Mouse (Mus musculus): Measurements from ENCODE around the gene Hhipl1.
A peak's percentile ranks its signal among the peaks of the same experiment; 100 is the strongest.

Gene Hhipl1

GRCm38 (mm10) chr12:108348151-108348550 lies 42.1 kb downstream of the Hhipl1 start:
- Histone ChIP-seq H3K27me3 (ENCODE audit: control insufficient read depth, insufficient read depth, low read length, poor library complexity, severe bottlenecking) (no peaks in the 10 kb centered on the region), H3K36me3 (ENCODE audit: control insufficient read depth, insufficient read depth, low read length, poor library complexity, severe bottlenecking) (no peaks in the 10 kb centered on the region)
- DNase-seq (ENCODE audit: low read depth, low spot score): no peak

- DNase-seq (ENCODE audit: low read depth, low spot score): no peak
- Histone ChIP-seq H3K27me3 (ENCODE audit: control insufficient read depth, insufficient read depth, low read length, poor library complexity, severe bottlenecking) (no peaks in the 10 kb centered on the region), H3K36me3 (ENCODE audit: control insufficient read depth, insufficient read depth, low read length, poor library complexity, severe bottlenecking) (no peaks in the 10 kb centered on the region)
These were observed 43.0 kb downstream of the Hhipl1 start for GRCm38 (mm10) chr12:108349026-108349425.

GRCm38 (mm10) chr12:108350931-108351330 lies 44.9 kb downstream of the Hhipl1 start:
- no peaks in the 10 kb centered on the region for H3K27me3 ChIP-seq (ENCODE audit: control insufficient read depth, insufficient read depth, low read length, poor library complexity, severe bottlenecking)
- DNase-seq (ENCODE audit: low read depth, low spot score): no peak

GRCm38 (mm10) chr12:108352371-108353136 lies 46.5 kb downstream of the Hhipl1 start:
- H3K27me3 ChIP-seq (ENCODE audit: control insufficient read depth, insufficient read depth, low read length, poor library complexity, severe bottlenecking): no peaks in the 10 kb centered on the region
- no peak for DNase-seq (ENCODE audit: low read depth, low spot score)

More at GRCm38 (mm10) chr12:108350931-108351330, 44.9 kb downstream of the Hhipl1 start:
- H3K36me3 ChIP-seq (ENCODE audit: control insufficient read depth, insufficient read depth, low read length, poor library complexity, severe bottlenecking): no peaks in the 10 kb centered on the region

GRCm38 (mm10) chr12:108354284-108354683 lies 48.2 kb downstream of the Hhipl1 start:
- H3K27me3 ChIP-seq (ENCODE audit: control insufficient read depth, insufficient read depth, low read length, poor library complexity, severe bottlenecking): no peaks in the 10 kb centered on the region
- DNase-seq (ENCODE audit: low read depth, low spot score): no peak

More at GRCm38 (mm10) chr12:108352371-108353136, 46.5 kb downstream of the Hhipl1 start:
- H3K36me3 ChIP-seq (ENCODE audit: control insufficient read depth, insufficient read depth, low read length, poor library complexity, severe bottlenecking): no peaks in the 10 kb centered on the region

GRCm38 (mm10) chr12:108355271-108355670 lies 49.2 kb downstream of the Hhipl1 start:
- no peaks in the 10 kb centered on the region for H3K27me3 ChIP-seq (ENCODE audit: control insufficient read depth, insufficient read depth, low read length, poor library complexity, severe bottlenecking)
- no peak for DNase-seq (ENCODE audit: low read depth, low spot score)
- H3K36me3 ChIP-seq (ENCODE audit: control insufficient read depth, insufficient read depth, low read length, poor library complexity, severe bottlenecking): no peaks in the 10 kb centered on the region

More at GRCm38 (mm10) chr12:108354284-108354683, 48.2 kb downstream of the Hhipl1 start:
- H3K36me3 ChIP-seq (ENCODE audit: control insufficient read depth, insufficient read depth, low read length, poor library complexity, severe bottlenecking): no peaks in the 10 kb centered on the region

- no peaks in the 10 kb centered on the region for H3K27me3 ChIP-seq (ENCODE audit: control insufficient read depth, insufficient read depth, low read length, poor library complexity, severe bottlenecking)
- DNase-seq (ENCODE audit: low read depth, low spot score): no peak
- no peaks in the 10 kb centered on the region for H3K36me3 ChIP-seq (ENCODE audit: control insufficient read depth, insufficient read depth, low read length, poor library complexity, severe bottlenecking)
These were observed 49.9 kb downstream of the Hhipl1 start for GRCm38 (mm10) chr12:108355986-108356385.

GRCm38 (mm10) chr12:108363796-108364195 lies 57.7 kb downstream of the Hhipl1 start:
- no peaks in the 10 kb centered on the region for H3K36me3 ChIP-seq (ENCODE audit: control insufficient read depth, insufficient read depth, low read length, poor library complexity, severe bottlenecking)
- H3K27me3 ChIP-seq (ENCODE audit: control insufficient read depth, insufficient read depth, low read length, poor library complexity, severe bottlenecking): no peaks in the 10 kb centered on the region
- peak; percentile 34 for DNase-seq (ENCODE audit: low read depth, low spot score)

GRCm38 (mm10) chr12:108365340-108365739 lies 59.3 kb downstream of the Hhipl1 start:
- no peaks in the 10 kb centered on the region for H3K36me3 ChIP-seq (ENCODE audit: control insufficient read depth, insufficient read depth, low read length, poor library complexity, severe bottlenecking)
- no peak for DNase-seq (ENCODE audit: low read depth, low spot score)
- H3K27me3 ChIP-seq (ENCODE audit: control insufficient read depth, insufficient read depth, low read length, poor library complexity, severe bottlenecking): no peaks in the 10 kb centered on the region

GRCm38 (mm10) chr12:108365868-108366267 lies 59.8 kb downstream of the Hhipl1 start:
- no peak for DNase-seq (ENCODE audit: low read depth, low spot score)
- Histone ChIP-seq H3K27me3 (ENCODE audit: control insufficient read depth, insufficient read depth, low read length, poor library complexity, severe bottlenecking) (no peaks in the 10 kb centered on the region), H3K36me3 (ENCODE audit: control insufficient read depth, insufficient read depth, low read length, poor library complexity, severe bottlenecking) (no peaks in the 10 kb centered on the region)

- no peak for DNase-seq (ENCODE audit: low read depth, low spot score)
- H3K27me3 ChIP-seq (ENCODE audit: control insufficient read depth, insufficient read depth, low read length, poor library complexity, severe bottlenecking): no peaks in the 10 kb centered on the region
- no peaks in the 10 kb centered on the region for H3K36me3 ChIP-seq (ENCODE audit: control insufficient read depth, insufficient read depth, low read length, poor library complexity, severe bottlenecking)
These were observed 61.8 kb downstream of the Hhipl1 start for GRCm38 (mm10) chr12:108367909-108368308.

- Histone ChIP-seq H3K27me3 (ENCODE audit: control insufficient read depth, insufficient read depth, low read length, poor library complexity, severe bottlenecking) (no peaks in the 10 kb centered on the region), H3K36me3 (ENCODE audit: control insufficient read depth, insufficient read depth, low read length, poor library complexity, severe bottlenecking) (no peaks in the 10 kb centered on the region)
- no peak for DNase-seq (ENCODE audit: low read depth, low spot score)
These were observed 62.9 kb downstream of the Hhipl1 start for GRCm38 (mm10) chr12:108368921-108369320.

GRCm38 (mm10) chr12:108370596-108371428 lies 64.7 kb downstream of the Hhipl1 start, which contains the start of gene Eml1:
Gene Eml1, plus strand, starts transcription at chr12:108370957.
- H3K36me3 ChIP-seq (ENCODE audit: control insufficient read depth, insufficient read depth, low read length, poor library complexity, severe bottlenecking): no peaks in the 10 kb centered on the region
- no peak for DNase-seq (ENCODE audit: low read depth, low spot score)

GRCm38 (mm10) chr12:108371429-108371765 lies 65.3 kb downstream of the Hhipl1 start:
- H3K27me3 ChIP-seq (ENCODE audit: control insufficient read depth, insufficient read depth, low read length, poor library complexity, severe bottlenecking): no peaks in the 10 kb centered on the region
- no peak for DNase-seq (ENCODE audit: low read depth, low spot score)
- H3K36me3 ChIP-seq (ENCODE audit: control insufficient read depth, insufficient read depth, low read length, poor library complexity, severe bottlenecking): no peaks in the 10 kb centered on the region

More at GRCm38 (mm10) chr12:108370596-108371428, 64.7 kb downstream of the Hhipl1 start, which contains the start of gene Eml1:
- no peaks in the 10 kb centered on the region for H3K27me3 ChIP-seq (ENCODE audit: control insufficient read depth, insufficient read depth, low read length, poor library complexity, severe bottlenecking)

- Histone ChIP-seq H3K27me3 (ENCODE audit: control insufficient read depth, insufficient read depth, low read length, poor library complexity, severe bottlenecking) (no peaks in the 10 kb centered on the region), H3K36me3 (ENCODE audit: control insufficient read depth, insufficient read depth, low read length, poor library complexity, severe bottlenecking) (no peaks in the 10 kb centered on the region)
- no peak for DNase-seq (ENCODE audit: low read depth, low spot score)
These were observed 66.2 kb downstream of the Hhipl1 start for GRCm38 (mm10) chr12:108372241-108372640.

Measured in splenic B cell, adult 2 months (primary cell).